Comparison of ENCODE assay signal across 11 mouse cellular contexts in genomic region chr7:66292552-66293376, GRCm38 (mm10).
DNase-seq lines count a peak whose midpoint lies in the region; ATAC-seq and TF ChIP-seq lines count a peak whose summit lies in the region.
"Had no signal": no experiment of that assay in that cellular context is flagged by ENCODE, and none has a peak within 500 bp of the region (broad histone marks: within the 10 kb centered on the region; RNA-seq: fewer than 3 reads in every experiment).

No protein-coding gene starts in this region.

- H3K9me3 ChIP-seq in hindbrain, embryonic 11.5 days (ENCODE audit: control insufficient read depth, low read length) = no peaks in the 10 kb centered on the region
- H3K9me3 ChIP-seq in hindbrain, embryonic 12.5 days (replicated peaks) = no peaks in the 10 kb centered on the region
- H3K9me3 ChIP-seq in ES-E14 (ENCODE audit: control insufficient read depth, insufficient read depth, low read depth, low read length) = no peaks in the 10 kb centered on the region

- no peak for ATAC-seq in hindbrain, embryonic 11.5 days (ENCODE audit: low FRiP score)
- no peak for ATAC-seq in hindbrain, embryonic 12.5 days (ENCODE audit: low FRiP score)

- 32% methylated on average over 19 of the region's 19 CpGs for WGBS in hindbrain, embryonic 11.5 days
- WGBS in hindbrain, embryonic 12.5 days = 29% methylated on average over 19 of the region's 19 CpGs

- DNase-seq in hindbrain, embryonic 11.5 days (ENCODE audit: low spot score) = peak; percentile 32
- no peak for DNase-seq in ES-E14 (ENCODE audit: low read depth, low spot score)
- DNase-seq in brain, embryonic 14.5 days (ENCODE audit: low read depth) = peak; percentile 29
- DNase-seq in lung, postnatal 14 days = peak; percentile 24
- DNase-seq in thymus, adult 18-20 months = no peak
- no peak for DNase-seq in B cell, adult 2 months
- DNase-seq in frontal cortex, postnatal 14 days (ENCODE audit: low spot score in 2 of 2) = no peak
- DNase-seq: cerebellum, postnatal 14 days; gastrocnemius, postnatal 25 days had no signal

- H3K4me1 ChIP-seq in hindbrain, embryonic 11.5 days (replicated peaks; ENCODE audit: control insufficient read depth, insufficient read depth, low read length) = peaks cover 2% of the 10 kb centered on the region; the same call in 1 of the 2 replicates
- peaks cover 11% of the 10 kb centered on the region for H3K4me1 ChIP-seq in hindbrain, embryonic 12.5 days
- peaks cover 0 to 8% of the 10 kb centered on the region in 2 experiments; a peak in 1 of 4 replicates for H3K4me1 ChIP-seq in ES-E14 (ENCODE audit: control insufficient read depth in 2 of 2, insufficient read depth in 2 of 2, low read length in 2 of 2, poor library complexity in 1 of 2)

- no peaks in the 10 kb centered on the region for H3K36me3 ChIP-seq in hindbrain, embryonic 11.5 days (ENCODE audit: control insufficient read depth, insufficient read depth, low read length)
- H3K36me3 ChIP-seq in hindbrain, embryonic 12.5 days = no peaks in the 10 kb centered on the region
- H3K36me3 ChIP-seq in ES-E14 (ENCODE audit: control insufficient read depth, insufficient read depth, low read length, poor library complexity, severe bottlenecking) = no peaks in the 10 kb centered on the region

- H3K9ac ChIP-seq in hindbrain, embryonic 11.5 days (ENCODE audit: low read depth, low read length) = no peak overlapping the region
- H3K9ac ChIP-seq in hindbrain, embryonic 12.5 days = no peak overlapping the region
- no peak overlapping the region for H3K9ac ChIP-seq in ES-E14 (ENCODE audit: insufficient read depth, low read depth, low read length, poor library complexity, severe bottlenecking)

- H3K4me2 ChIP-seq in hindbrain, embryonic 11.5 days (replicated peaks; ENCODE audit: low read depth, low read length) = no peak overlapping the region
- H3K4me2 ChIP-seq in hindbrain, embryonic 12.5 days (replicated peaks) = no peak overlapping the region

- in situ Hi-C loops in ES-E14 (cut with MboI; ENCODE audit: low sequenced_read_pairs in 2 of 2, unreplicated experiment in 2 of 2) = no loop called here

- no peak for TF ChIP-seq POLR2A in brain, embryonic 14.5 days (IDR thresholded peaks at IDR 0.05; ENCODE audit: borderline replicate concordance, extremely low read depth, insufficient read depth, insufficient read length, poor library complexity, severe bottlenecking)

- no peak overlapping the region for H3K4me3 ChIP-seq in hindbrain, embryonic 11.5 days (ENCODE audit: low read depth, low read length)
- H3K4me3 ChIP-seq in hindbrain, embryonic 12.5 days = no peak overlapping the region
- no peak overlapping the region for H3K4me3 ChIP-seq in ES-E14 (ENCODE audit: insufficient read depth in 1 of 2, low read depth in 1 of 2, low read length in 2 of 2, poor library complexity in 1 of 2, severe bottlenecking in 1 of 2)

- H3K27ac ChIP-seq in hindbrain, embryonic 11.5 days (ENCODE audit: low read depth, low read length) = no peak overlapping the region
- H3K27ac ChIP-seq in hindbrain, embryonic 12.5 days = no peak overlapping the region
- H3K27ac ChIP-seq in ES-E14 (ENCODE audit: insufficient read depth, low read depth, low read length, poor library complexity, severe bottlenecking) = no peak overlapping the region
- H3K27ac ChIP-seq: macrophage had no signal

- no peaks in the 10 kb centered on the region for H3K27me3 ChIP-seq in hindbrain, embryonic 11.5 days (ENCODE audit: control insufficient read depth, insufficient read depth, low read length)
- H3K27me3 ChIP-seq in hindbrain, embryonic 12.5 days = no peaks in the 10 kb centered on the region; the same call in 1 of the 2 replicates

- no peak for TF ChIP-seq CTCF in brain, embryonic 14.5 days (IDR thresholded peaks at IDR 0.05; ENCODE audit: borderline replicate concordance, extremely low read depth, insufficient read depth, insufficient read length)

TF ChIP-seq in ES-E14, 5 proteins besides CTCF, POLR2A, EP300 and RAD21:
- TF ChIP-seq MAFK (IDR thresholded peaks at IDR 0.05; ENCODE audit: insufficient read depth, low read depth, low read length) = peak; percentile 58; the same call in 1 of the 2 replicates
- TF ChIP-seq ZC3H11A (IDR thresholded peaks at IDR 0.05; ENCODE audit: borderline replicate concordance, low read depth, low read length) = no peak
- no peak for TF ChIP-seq CHD2 (IDR thresholded peaks at IDR 0.05; ENCODE audit: low read depth, low read length)
- TF ChIP-seq HCFC1 (IDR thresholded peaks at IDR 0.05; ENCODE audit: borderline replicate concordance, insufficient read depth, low read length) = no peak
- TF ChIP-seq ZNF384 (IDR thresholded peaks at IDR 0.05; ENCODE audit: low read depth, low read length) = no peak
TF ChIP-seq in ES-E14: peak in this region for 1.

Comparison
In these comparisons a context has a peak if more than half of its experiments do, and no peak if none do; other contexts are left out.
1. DNase-seq: peak in hindbrain, embryonic 11.5 days (single experiment), brain, embryonic 14.5 days (single experiment) and lung, postnatal 14 days (single experiment); none in ES-E14 (single experiment), thymus, adult 18-20 months (0 of 2), B cell, adult 2 months (0 of 2) and frontal cortex, postnatal 14 days (0 of 2).